In the genomic region with DNA sequence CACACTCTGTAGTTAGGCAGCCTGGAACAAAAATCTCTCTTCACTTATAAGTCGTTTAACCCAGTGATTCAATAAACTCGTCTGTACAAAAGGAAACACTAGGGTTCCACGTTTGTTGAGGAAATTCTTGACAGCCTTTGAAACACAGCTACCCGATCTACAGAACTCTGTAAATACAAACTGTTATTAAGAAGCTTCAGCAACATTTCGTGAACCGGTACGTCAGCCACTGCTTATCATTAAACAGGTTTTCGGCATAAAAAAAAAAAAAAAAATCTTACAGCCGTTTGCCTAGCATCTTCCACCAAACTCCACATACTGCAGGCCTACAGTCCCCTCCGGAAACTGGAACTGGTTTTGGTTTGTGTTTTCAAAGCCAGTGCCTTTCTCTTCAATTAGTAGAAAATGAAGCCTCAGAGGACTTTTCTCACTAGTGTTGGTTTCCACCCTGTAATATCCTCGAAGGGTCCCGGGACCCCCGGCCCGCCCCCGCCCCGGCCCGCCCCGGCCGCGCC, we compare ENCODE assay signal across 8 mouse cellular contexts. TPM values are rescaled to one million over a fixed set of nuclear protein-coding genes. Genes with fewer than 3 reads are reported as not detected.
DNase-seq lines count a peak whose midpoint lies in the region; ATAC-seq and TF ChIP-seq lines count a peak whose summit lies in the region.

No protein-coding gene starts in this region.

- H3K9me3 ChIP-seq in lung, embryonic 14.5 days (ENCODE audit: low read depth, low read length): no peaks in the 10 kb centered on the region
- no peaks in the 10 kb centered on the region for H3K9me3 ChIP-seq in embryonic facial prominence, embryonic 12.5 days
- no peaks in the 10 kb centered on the region for H3K9me3 ChIP-seq in intestine, embryonic 15.5 days
- H3K9me3 ChIP-seq in neural tube, embryonic 12.5 days: no peaks in the 10 kb centered on the region

- H3K4me2 ChIP-seq in lung, embryonic 14.5 days: peak overlapping the region; percentile 75
- H3K4me2 ChIP-seq in embryonic facial prominence, embryonic 12.5 days (replicated peaks): peak overlapping the region; percentile 67
- peak overlapping the region; percentile 71 for H3K4me2 ChIP-seq in intestine, embryonic 15.5 days (replicated peaks)
- H3K4me2 ChIP-seq in neural tube, embryonic 12.5 days (replicated peaks): peak overlapping the region; percentile 71

- H3K9ac ChIP-seq in lung, embryonic 14.5 days: peak overlapping the region; percentile 72
- peak overlapping the region; percentile 72; the same call in 1 of the 2 replicates for H3K9ac ChIP-seq in embryonic facial prominence, embryonic 12.5 days
- peak overlapping the region; percentile 72 for H3K9ac ChIP-seq in intestine, embryonic 15.5 days
- H3K9ac ChIP-seq in neural tube, embryonic 12.5 days: peak overlapping the region; percentile 61

- intact Hi-C loops in gastrocnemius, postnatal 14 days (cut with DNase I; ENCODE audit: low total_unique reads): no loop called here

- peak overlapping the region; percentile 60 for H3K4me3 ChIP-seq in lung, embryonic 14.5 days (ENCODE audit: low read depth, low read length)
- H3K4me3 ChIP-seq in embryonic facial prominence, embryonic 12.5 days: peak overlapping the region; percentile 87
- peak overlapping the region; percentile 69 for H3K4me3 ChIP-seq in intestine, embryonic 15.5 days (replicated peaks)
- peak overlapping the region; percentile 70 for H3K4me3 ChIP-seq in neural tube, embryonic 12.5 days

- TF ChIP-seq CTCF in lung, embryonic 14.5 days (IDR thresholded peaks at IDR 0.05; ENCODE audit: low read depth): no peak

- ATAC-seq in lung, embryonic 14.5 days (ENCODE audit: insufficient read depth): no peak; the same call in 1 of the 2 replicates
- ATAC-seq in embryonic facial prominence, embryonic 12.5 days (ENCODE audit: insufficient number of reproducible peaks, insufficient read depth, low FRiP score, low TSS enrichment): no peak
- peak; percentile 75 for ATAC-seq in intestine, embryonic 15.5 days
- ATAC-seq in neural tube, embryonic 12.5 days (ENCODE audit: low FRiP score, low read depth): no peak; the same call in 1 of the 2 replicates

- no peaks in the 10 kb centered on the region for H3K27me3 ChIP-seq in lung, embryonic 14.5 days (ENCODE audit: insufficient read depth, low read length)
- no peaks in the 10 kb centered on the region for H3K27me3 ChIP-seq in embryonic facial prominence, embryonic 12.5 days
- no peaks in the 10 kb centered on the region for H3K27me3 ChIP-seq in intestine, embryonic 15.5 days (replicated peaks)
- no peaks in the 10 kb centered on the region for H3K27me3 ChIP-seq in neural tube, embryonic 12.5 days (replicated peaks)

- no peak for DNase-seq in lung, embryonic 14.5 days
- DNase-seq in lung, postnatal 36 days: no peak
- no peak for DNase-seq in cerebellum, adult 9-10 months
- DNase-seq in left cerebral cortex, adult 8-10 months (ENCODE audit: low spot score in 2 of 2): no peak
- DNase-seq in gastrocnemius, postnatal 14 days: no peak

- H3K27ac ChIP-seq in lung, embryonic 14.5 days (ENCODE audit: low read depth): peak overlapping the region; percentile 86
- H3K27ac ChIP-seq in embryonic facial prominence, embryonic 12.5 days: peak overlapping the region; percentile 65
- H3K27ac ChIP-seq in intestine, embryonic 15.5 days: peak overlapping the region; percentile 67
- no peak overlapping the region for H3K27ac ChIP-seq in neural tube, embryonic 12.5 days

- H3K4me1 ChIP-seq in lung, embryonic 14.5 days (ENCODE audit: insufficient read depth): peaks cover 5% of the 10 kb centered on the region
- H3K4me1 ChIP-seq in embryonic facial prominence, embryonic 12.5 days: peaks cover 5% of the 10 kb centered on the region; the same call in 1 of the 2 replicates
- no peaks in the 10 kb centered on the region for H3K4me1 ChIP-seq in intestine, embryonic 15.5 days (replicated peaks)
- peaks cover 8% of the 10 kb centered on the region; the same call in 1 of the 2 replicates for H3K4me1 ChIP-seq in neural tube, embryonic 12.5 days

- peaks cover 17% of the 10 kb centered on the region for H3K36me3 ChIP-seq in lung, embryonic 14.5 days (ENCODE audit: insufficient read depth)
- H3K36me3 ChIP-seq in embryonic facial prominence, embryonic 12.5 days: peaks cover 12% of the 10 kb centered on the region
- 0 out of 2 replicates have a peak, but pooled peaks cover 5% of the 10 kb centered on the region for H3K36me3 ChIP-seq in intestine, embryonic 15.5 days
- H3K36me3 ChIP-seq in neural tube, embryonic 12.5 days: peaks cover 13% of the 10 kb centered on the region

- WGBS in lung, embryonic 14.5 days: under 1% methylated on average over 20 of the region's 20 CpGs
- WGBS in embryonic facial prominence, embryonic 12.5 days: under 1% methylated on average over 20 of the region's 20 CpGs
- WGBS in intestine, embryonic 15.5 days: under 1% methylated on average over 20 of the region's 20 CpGs
- under 1% methylated on average over 20 of the region's 20 CpGs for WGBS in neural tube, embryonic 12.5 days

RNA-seq across cellular contexts. Expression of a gene that starts 0.6 kb away (rescaled TPM):
- 218 and 222 TPM in 2 replicates for polyA plus RNA-seq in lung, embryonic 14.5 days (2014; fragmentation: Nextera tagmentation; extraction: Ambion mirVana)
- polyA plus RNA-seq in embryonic facial prominence, embryonic 12.5 days (2016; fragmentation: Nextera tagmentation; extraction: Ambion mirVana): 217 and 236 TPM in 2 replicates
- polyA plus RNA-seq in intestine, embryonic 15.5 days (2015; fragmentation: Nextera tagmentation; extraction: Ambion mirVana): 143 and 187 TPM in 2 replicates
- 135 and 149 TPM in 2 replicates for polyA plus RNA-seq in neural tube, embryonic 12.5 days (2016; fragmentation: Nextera tagmentation; extraction: Ambion mirVana)
- total RNA-seq in left cerebral cortex, adult 8-10 months (2022): 1 to 10 TPM; 5.9 to 8.6 (median 7.2) TPM
- total RNA-seq in gastrocnemius, postnatal 14 days (2021): 1 to 10 TPM; 4.9 to 5.3 TPM

RNA-seq across cellular contexts. Expression of a gene that starts 58.6 kb away (rescaled TPM):
- polyA plus RNA-seq in lung, embryonic 14.5 days (2014; fragmentation: Nextera tagmentation; extraction: Ambion mirVana): not detected in 2 replicates
- polyA plus RNA-seq in embryonic facial prominence, embryonic 12.5 days (2016; fragmentation: Nextera tagmentation; extraction: Ambion mirVana): not detected in 2 replicates
- 3.3 and 3.4 TPM in 2 replicates for polyA plus RNA-seq in intestine, embryonic 15.5 days (2015; fragmentation: Nextera tagmentation; extraction: Ambion mirVana)
- not detected in 2 replicates for polyA plus RNA-seq in neural tube, embryonic 12.5 days (2016; fragmentation: Nextera tagmentation; extraction: Ambion mirVana)
- not detected for total RNA-seq in left cerebral cortex, adult 8-10 months (2022)
- total RNA-seq in gastrocnemius, postnatal 14 days (2021): not detected
